Mouse (Mus musculus) CH12.LX (cell line): ENCODE results near the gene Nek5. TPM values are rescaled to one million over a fixed set of nuclear protein-coding genes. Genes with fewer than 3 reads are reported as not detected.

Source experiments
- DNase-seq: peaks from one replicate; pipeline ENCODE4 v3.0.0-alpha.2; 2013; ENCODE audit errors: extremely low read depth
- H3K27ac ChIP-seq: 2 replicates; pipeline ENCODE4 v1.5.1; 2012; ENCODE audit warnings: low read depth, mild to moderate bottlenecking, control low read depth, moderate library complexity; ENCODE audit not compliant: insufficient read depth
- H3K27me3 ChIP-seq: replicated peaks from 2 replicates; pipeline ENCODE3; 2012; ENCODE audit warnings: inconsistent platforms
- H3K36me3 ChIP-seq, 2 experiments: replicated peaks in 1 of 2; 2 replicates each; pipeline versions ENCODE3 to v1.6.1; 2012; ENCODE audit warnings: inconsistent platforms in 1 of 2, low read length in 1 of 2, mild to moderate bottlenecking in 1 of 2, mixed read lengths in 1 of 2, moderate library complexity in 1 of 2; ENCODE audit not compliant: control insufficient read depth in 1 of 2, insufficient read depth in 1 of 2
- H3K4me1 ChIP-seq, 2 experiments: 2 replicates each; pipeline ENCODE4 v1.6.1; 2012; ENCODE audit warnings: inconsistent platforms in 1 of 2, moderate library complexity in 1 of 2; ENCODE audit not compliant: insufficient read depth in 2 of 2, control insufficient read depth in 1 of 2
- H3K4me2 ChIP-seq: 2 replicates; pipeline ENCODE4 v1.6.1; 2012; ENCODE audit warnings: low read depth, mild to moderate bottlenecking, control low read depth; ENCODE audit not compliant: poor library complexity, insufficient read depth, severe bottlenecking
- H3K4me3 ChIP-seq, 3 experiments: fragments of 150-350 bp in 1 of 3; sonication (generic) in 1 of 3; replicated peaks in 1 of 3; 2 replicates each; pipeline versions ENCODE3 to v1.5.1; 2011 to 2012; ENCODE audit warnings: low read depth in 2 of 3, low read length in 2 of 3, mild to moderate bottlenecking in 2 of 3, moderate library complexity in 2 of 3, control low read depth in 1 of 3, improper control_type of control experiment in 1 of 3, inconsistent platforms in 1 of 3, mixed read lengths in 1 of 3; ENCODE audit not compliant: poor library complexity in 1 of 3
- H3K79me2 ChIP-seq: replicated peaks from 2 replicates; pipeline ENCODE4 v1.6.1; 2012; ENCODE audit warnings: mild to moderate bottlenecking, moderate library complexity; ENCODE audit not compliant: control insufficient read depth, poor library complexity, insufficient read depth, severe bottlenecking; ENCODE audit errors: extremely low read depth
- H3K9ac ChIP-seq: 2 replicates; pipeline ENCODE4 v1.6.1; 2012; ENCODE audit warnings: low read depth, mild to moderate bottlenecking, control low read depth, moderate library complexity; ENCODE audit not compliant: insufficient read depth
- H3K9me3 ChIP-seq: replicated peaks from 2 replicates; pipeline ENCODE3; 2012; ENCODE audit warnings: low read length, inconsistent platforms, mixed read lengths
- CHD1 ChIP-seq: IDR thresholded peaks from 2 replicates; pipeline ENCODE4 v1.6.1; 2012; ENCODE audit warnings: low read depth, low read length, improper control_type of control experiment, inconsistent platforms
- CTCF ChIP-seq, 2 experiments: IDR thresholded peaks in 1 of 2; conservative IDR thresholded peaks in 1 of 2; 2 replicates each; pipeline ENCODE4 v1.5.1; 2011 to 2012; ENCODE audit warnings: low read depth in 2 of 2, low read length in 2 of 2, improper control_type of control experiment in 1 of 2, inconsistent platforms in 1 of 2, mild to moderate bottlenecking in 1 of 2, moderate library complexity in 1 of 2
- EP300 ChIP-seq: IDR thresholded peaks from 2 replicates; pipeline ENCODE4 v1.6.1; 2011; ENCODE audit warnings: low read length, improper control_type of control experiment
- ETS1 ChIP-seq: conservative IDR thresholded peaks from 2 replicates; pipeline ENCODE4 v1.6.1; 2012; ENCODE audit warnings: low read depth, mild to moderate bottlenecking, inconsistent platforms, low read length, improper control_type of control experiment, moderate library complexity
- GABPA ChIP-seq: IDR thresholded peaks from 2 replicates; pipeline ENCODE4 v1.6.1; 2012; ENCODE audit warnings: low read depth, low read length, improper control_type of control experiment, inconsistent platforms; ENCODE audit not compliant: insufficient replicate concordance
- MAX ChIP-seq: IDR thresholded peaks from 2 replicates; pipeline ENCODE4 v1.6.1; 2011; ENCODE audit warnings: low read length, improper control_type of control experiment
- MXI1 ChIP-seq: IDR thresholded peaks from 2 replicates; pipeline ENCODE4 v1.6.1; 2011; ENCODE audit warnings: mild to moderate bottlenecking, low read depth, low read length, improper control_type of control experiment
- NRF1 ChIP-seq: IDR thresholded peaks from 2 replicates; pipeline ENCODE4 v1.6.1; 2014; ENCODE audit warnings: low read depth, mild to moderate bottlenecking, inconsistent platforms, low read length, improper control_type of control experiment, moderate library complexity
- PAX5 ChIP-seq: IDR thresholded peaks from 2 replicates; pipeline ENCODE4 v1.6.1; 2012; ENCODE audit warnings: low read length, inconsistent platforms, mixed read lengths
- POLR2A ChIP-seq: IDR thresholded peaks from 2 replicates; pipeline ENCODE4 v1.6.1; 2011; ENCODE audit warnings: low read depth, mild to moderate bottlenecking, improper control_type of control experiment, low read length
- RAD21 ChIP-seq: IDR thresholded peaks from 2 replicates; pipeline ENCODE4 v1.6.1; 2011; ENCODE audit warnings: low read depth, mild to moderate bottlenecking, low read length, improper control_type of control experiment, moderate library complexity
- RCOR1 ChIP-seq: conservative IDR thresholded peaks from 2 replicates; pipeline ENCODE4 v1.6.1; 2012; ENCODE audit warnings: low read depth, mild to moderate bottlenecking, inconsistent platforms, low read length, improper control_type of control experiment
- SMC3 ChIP-seq: IDR thresholded peaks from 2 replicates; pipeline ENCODE4 v1.6.1; 2011; ENCODE audit warnings: low read depth, low read length, improper control_type of control experiment
- UBTF ChIP-seq: IDR thresholded peaks from 2 replicates; pipeline ENCODE4 v1.6.1; 2012; ENCODE audit warnings: low read depth, mild to moderate bottlenecking, inconsistent platforms, low read length, improper control_type of control experiment, moderate library complexity
- USF1 ChIP-seq: IDR thresholded peaks from 2 replicates; pipeline ENCODE4 v1.6.1; 2014; ENCODE audit warnings: low read depth, mild to moderate bottlenecking, inconsistent platforms, low read length, improper control_type of control experiment
- USF2 ChIP-seq: conservative IDR thresholded peaks from 2 replicates; pipeline ENCODE4 v1.6.1; 2011; ENCODE audit warnings: low read depth, low read length, improper control_type of control experiment
- ZC3H11A ChIP-seq: IDR thresholded peaks from 2 replicates; pipeline ENCODE4 v1.6.1; 2012; ENCODE audit warnings: low read depth, mild to moderate bottlenecking, inconsistent platforms, low read length, improper control_type of control experiment
- ZKSCAN1 ChIP-seq: IDR thresholded peaks from 2 replicates; pipeline ENCODE4 v1.6.1; 2012; ENCODE audit warnings: low read depth, inconsistent platforms, low read length, improper control_type of control experiment, borderline replicate concordance
- dilution Hi-C: fragments of 300-500 bp; cut with MboI; formaldehyde crosslinking; loops from 2 replicates; pipeline ENCODE4 v1.14.3; 2020; ENCODE audit warnings: low sequenced_read_pairs; ENCODE audit not compliant: extremely low pct_unique_long_range_greater_than_20kb, extremely low pct_ligation_motif_present
- in situ Hi-C: fragments of 300-500 bp; cut with MboI; formaldehyde crosslinking; loops from 3 replicates; pipeline ENCODE4 v1.14.3; 2019; ENCODE audit warnings: low sequenced_read_pairs, low pct_ligation_motif_present, low pct_unique_long_range_greater_than_20kb, mixed read lengths
- polyA plus RNA-seq: library from polyadenylated mRNA; unstranded; fragments of >175 nt; gene quantifications from 2 replicates; pipeline ENCODE4 v1.2.1, GENCODE M21; 2012; ENCODE audit warnings: low read depth; ENCODE audit not compliant: insufficient read length
- total RNA-seq, 2 experiments: library from RNA; depleted of rRNA; stranded (reverse); fragments of 300-350 nt in 1 of 2; fragments of >200 nt in 1 of 2; gene quantifications; 2 replicates each; pipeline ENCODE4 v1.2.3; 2012 to 2014

Nek5 gene
- total and polyA plus RNA-seq, 3 experiments, result not detected

- Histone ChIP-seq H3K36me3 (peaks cover 6 to 34% of the 10 kb centered on the region in 2 experiments), H3K4me1 (no peaks in the 10 kb centered on the region), H3K27me3 (no peaks in the 10 kb centered on the region), H3K4me2 (no peak overlapping the region), H3K9ac (no peak overlapping the region), H3K79me2 (no peaks in the 10 kb centered on the region), H3K27ac (no peak overlapping the region), H3K9me3 (no peaks in the 10 kb centered on the region), H3K4me3 (no peak overlapping the region)
- in situ Hi-C loops (no loop called here), dilution Hi-C loops (no loop called here)
- DNase-seq, result no peak
- no peak for TF ChIP-seq NRF1
- no peak for TF ChIP-seq ZKSCAN1
- no peak for TF ChIP-seq ETS1
- no peak for TF ChIP-seq USF1
- no peak for TF ChIP-seq RCOR1
- no peak for TF ChIP-seq RAD21
- no peak for TF ChIP-seq SMC3
- TF ChIP-seq CTCF (conservative IDR thresholded peaks at IDR 0.05 in 1 of 2, IDR thresholded peaks at IDR 0.05 in 1 of 2; ENCODE audit: low read depth in 2 of 2, low read length in 2 of 2), result no peak
- no peak for TF ChIP-seq ZC3H11A
- TF ChIP-seq CHD1, result no peak
- no peak for TF ChIP-seq PAX5
- TF ChIP-seq EP300, result no peak
- TF ChIP-seq POLR2A, result no peak
- TF ChIP-seq GABPA, result no peak
Observed at GRCm38 (mm10) chr8:22134750-22135135, 9.9 kb upstream of the Nek5 start.

- TF ChIP-seq USF2 (no peak), MXI1 (no peak), GABPA (no peak), UBTF (no peak), MAX (no peak), RCOR1 (no peak), PAX5 (no peak)
- in situ Hi-C loops (no loop called here), dilution Hi-C loops (no loop called here)
- Histone ChIP-seq H3K4me3 (no peak overlapping the region), H3K79me2 (no peaks in the 10 kb centered on the region), H3K27me3 (no peaks in the 10 kb centered on the region), H3K27ac (no peak overlapping the region), H3K9me3 (no peaks in the 10 kb centered on the region), H3K4me1 (no peaks in the 10 kb centered on the region), H3K9ac (no peak overlapping the region), H3K4me2 (no peak overlapping the region), H3K36me3 (peaks cover 6 to 37% of the 10 kb centered on the region in 2 experiments)
- DNase-seq, result no peak
Observed at GRCm38 (mm10) chr8:22134078-22134749, 9.4 kb upstream of the Nek5 start.
